Mouse (Mus musculus) C2C12 (cell line): ENCODE data around the gene Cntfr. TPM values are rescaled to one million over a fixed set of nuclear protein-coding genes. Genes with fewer than 3 reads are reported as not detected.

Source experiments
- H3K27me3 ChIP-seq: one replicate; pipeline ENCODE4 v1.6.1; 2011; ENCODE audit not compliant: control insufficient read depth, insufficient read depth, insufficient read length
- H3K36me3 ChIP-seq: one replicate; pipeline ENCODE4 v1.6.1; 2011; ENCODE audit not compliant: control insufficient read depth, insufficient read depth
- H3K4me3 ChIP-seq: one replicate; pipeline ENCODE4 v1.5.1; 2011; ENCODE audit warnings: mild to moderate bottlenecking, control low read depth; ENCODE audit not compliant: poor library complexity, insufficient read depth, severe bottlenecking
- H3K79me2 ChIP-seq: one replicate; pipeline ENCODE4 v1.6.1; 2011; ENCODE audit not compliant: control insufficient read depth, insufficient read depth
- H3K79me3 ChIP-seq: one replicate; pipeline ENCODE4 v1.6.1; 2011; ENCODE audit warnings: low read depth, control low read depth
- H3ac ChIP-seq: one replicate; pipeline ENCODE3; 2011; ENCODE audit warnings: low read depth; ENCODE audit not compliant: control insufficient read depth, insufficient read length
- CEBPB ChIP-seq: IDR thresholded peaks from one replicate; pipeline ENCODE4 v1.6.1; 2011; ENCODE audit warnings: low read depth, mild to moderate bottlenecking, control low read depth, moderate library complexity
- CTCF ChIP-seq: IDR thresholded peaks from one replicate; pipeline ENCODE4 v1.5.1; 2011; ENCODE audit not compliant: control insufficient read depth, insufficient read depth, insufficient read length
- FOSL1 ChIP-seq: IDR thresholded peaks from one replicate; pipeline ENCODE4 v1.8.0; 2011; ENCODE audit warnings: mild to moderate bottlenecking, low read length; ENCODE audit not compliant: poor library complexity, insufficient read depth, severe bottlenecking
- MAX ChIP-seq: IDR thresholded peaks from one replicate; pipeline ENCODE4 v1.6.1; 2011; ENCODE audit warnings: mild to moderate bottlenecking, control low read depth
- MYOD1 ChIP-seq: IDR thresholded peaks from one replicate; pipeline ENCODE4 v1.6.1; 2011; ENCODE audit warnings: low read depth; ENCODE audit not compliant: control insufficient read depth, insufficient read length
- MYOG ChIP-seq: IDR thresholded peaks from one replicate; pipeline ENCODE4 v1.6.1; 2011; ENCODE audit not compliant: control insufficient read depth, insufficient read length; ENCODE audit errors: extremely low read depth
- USF1 ChIP-seq: IDR thresholded peaks from one replicate; pipeline ENCODE4 v1.6.1; 2011; ENCODE audit warnings: low read depth, mild to moderate bottlenecking, control low read depth, moderate library complexity
- polyA plus RNA-seq: library from polyadenylated mRNA; unstranded; fragments of >200 nt; fragmentation: generic; extraction: Trizol; gene quantifications from one replicate; pipeline ENCODE4 v1.2.1, GENCODE M21; 2012; ENCODE audit warnings: missing spikeins

Cntfr gene
- polyA plus RNA-seq, 1 experiment, result 0.05 TPM

DNA sequence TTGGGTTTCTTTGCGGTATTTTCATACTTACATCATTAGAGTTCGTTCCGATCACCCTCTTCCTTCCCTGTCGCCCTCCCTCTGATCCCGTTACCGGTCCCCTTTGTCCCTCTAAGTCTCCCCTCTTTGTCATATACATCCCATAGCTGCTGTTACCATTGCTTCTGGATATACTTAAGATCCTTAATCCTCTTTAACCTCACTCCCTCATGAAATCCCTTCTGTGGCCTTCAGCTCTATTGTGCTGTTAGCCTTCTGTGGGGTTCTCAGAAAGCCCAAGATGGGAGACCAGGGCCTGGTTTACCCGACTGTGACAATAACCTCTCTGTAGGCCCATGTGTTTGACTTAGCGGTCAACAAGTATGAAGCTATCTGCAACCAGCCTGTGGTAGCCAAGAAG, 62.3 kb downstream of the Cntfr start:
- no peak for TF ChIP-seq CEBPB
- no peak for TF ChIP-seq MAX
- TF ChIP-seq FOSL1, result no peak
- no peak for TF ChIP-seq CTCF
- TF ChIP-seq MYOD1, result no peak
- TF ChIP-seq USF1, result no peak
- no peak for TF ChIP-seq MYOG
- H3K79me2 ChIP-seq, result no peaks in the 10 kb centered on the region
- H3K79me3 ChIP-seq, result no peaks in the 10 kb centered on the region
- H3ac ChIP-seq, result no peak overlapping the region
- no peaks in the 10 kb centered on the region for H3K36me3 ChIP-seq
- H3K27me3 ChIP-seq, result peaks cover 30% of the 10 kb centered on the region
- H3K4me3 ChIP-seq, result no peak overlapping the region

DNA sequence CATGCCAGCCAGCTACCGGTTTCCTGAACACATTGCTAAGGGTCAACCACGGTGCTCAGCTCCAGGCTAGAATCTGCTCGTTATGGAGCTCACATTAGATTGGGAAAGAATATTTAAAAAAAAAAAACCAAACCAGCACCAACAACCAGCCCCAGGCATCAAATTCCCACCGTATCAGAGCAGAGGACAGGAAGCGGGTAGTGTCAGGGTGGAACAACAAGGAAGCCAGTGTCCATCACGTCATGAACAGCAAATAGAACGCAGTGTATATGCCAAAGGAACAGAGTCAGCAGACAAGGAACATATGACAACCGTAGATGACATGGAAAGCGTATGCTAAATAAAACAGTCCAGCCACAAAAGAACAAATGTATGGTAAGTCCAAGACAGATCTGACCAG, 63.9 kb downstream of the Cntfr start:
- TF ChIP-seq CEBPB (no peak), FOSL1 (no peak), USF1 (no peak), MYOG (no peak), MYOD1 (no peak), MAX (no peak), CTCF (no peak)
- no peaks in the 10 kb centered on the region for H3K79me3 ChIP-seq
- no peak overlapping the region for H3K4me3 ChIP-seq
- H3ac ChIP-seq, result no peak overlapping the region
- no peaks in the 10 kb centered on the region for H3K79me2 ChIP-seq
- H3K27me3 ChIP-seq, result peaks cover 40% of the 10 kb centered on the region
- no peaks in the 10 kb centered on the region for H3K36me3 ChIP-seq

DNA sequence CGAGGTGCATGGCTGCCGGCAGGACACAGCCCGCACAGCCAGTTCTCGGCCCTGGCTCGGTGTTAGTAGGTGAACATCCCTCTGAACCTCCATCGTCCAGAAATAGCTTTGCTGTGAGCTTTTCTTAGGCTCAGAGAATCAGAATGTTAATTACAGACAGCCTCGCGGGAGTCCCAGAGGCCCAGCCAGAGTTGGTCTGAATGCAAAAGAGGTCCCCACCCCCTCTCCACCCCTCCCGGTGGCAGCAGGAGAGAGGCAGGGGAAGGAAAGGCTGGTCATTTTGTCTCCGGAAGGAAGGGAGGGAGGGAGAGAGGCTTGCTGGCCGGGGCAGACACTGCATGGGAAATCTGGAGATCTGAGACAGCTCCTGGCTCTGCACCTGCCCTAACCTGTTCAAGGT, 65.5 kb downstream of the Cntfr start:
- TF ChIP-seq MAX, result no peak
- Histone ChIP-seq H3K27me3 (peaks cover 40% of the 10 kb centered on the region), H3K36me3 (no peaks in the 10 kb centered on the region), H3K79me2 (no peaks in the 10 kb centered on the region), H3ac (no peak overlapping the region), H3K4me3 (no peak overlapping the region), H3K79me3 (no peaks in the 10 kb centered on the region)

DNA sequence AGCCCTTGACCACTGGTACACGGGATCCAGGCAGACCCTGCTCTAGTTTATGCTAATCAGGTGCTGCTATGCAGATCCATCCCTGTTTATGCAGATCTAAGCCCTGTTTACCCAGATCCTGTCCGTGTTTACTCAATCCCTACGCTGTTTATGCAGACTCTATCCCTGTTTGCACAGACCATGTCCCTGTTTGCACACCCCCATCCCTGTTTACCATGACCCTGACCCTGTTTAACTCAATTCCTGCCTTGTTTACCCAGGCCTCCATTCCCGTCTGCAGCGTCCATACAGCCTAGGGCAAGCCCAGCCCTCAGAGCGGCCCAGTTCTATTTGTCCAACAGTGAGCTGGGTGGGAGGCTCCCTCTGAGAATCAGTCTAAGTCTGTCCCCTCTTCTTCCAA, 66.7 kb downstream of the Cntfr start:
- Histone ChIP-seq H3K27me3 (peaks cover 41% of the 10 kb centered on the region), H3K36me3 (no peaks in the 10 kb centered on the region), H3K79me2 (no peaks in the 10 kb centered on the region), H3K79me3 (no peaks in the 10 kb centered on the region), H3K4me3 (no peak overlapping the region), H3ac (no peak overlapping the region)
- TF ChIP-seq MYOD1 (no peak), CTCF (no peak), CEBPB (no peak), USF1 (no peak), MAX (no peak), FOSL1 (no peak), MYOG (no peak)

DNA sequence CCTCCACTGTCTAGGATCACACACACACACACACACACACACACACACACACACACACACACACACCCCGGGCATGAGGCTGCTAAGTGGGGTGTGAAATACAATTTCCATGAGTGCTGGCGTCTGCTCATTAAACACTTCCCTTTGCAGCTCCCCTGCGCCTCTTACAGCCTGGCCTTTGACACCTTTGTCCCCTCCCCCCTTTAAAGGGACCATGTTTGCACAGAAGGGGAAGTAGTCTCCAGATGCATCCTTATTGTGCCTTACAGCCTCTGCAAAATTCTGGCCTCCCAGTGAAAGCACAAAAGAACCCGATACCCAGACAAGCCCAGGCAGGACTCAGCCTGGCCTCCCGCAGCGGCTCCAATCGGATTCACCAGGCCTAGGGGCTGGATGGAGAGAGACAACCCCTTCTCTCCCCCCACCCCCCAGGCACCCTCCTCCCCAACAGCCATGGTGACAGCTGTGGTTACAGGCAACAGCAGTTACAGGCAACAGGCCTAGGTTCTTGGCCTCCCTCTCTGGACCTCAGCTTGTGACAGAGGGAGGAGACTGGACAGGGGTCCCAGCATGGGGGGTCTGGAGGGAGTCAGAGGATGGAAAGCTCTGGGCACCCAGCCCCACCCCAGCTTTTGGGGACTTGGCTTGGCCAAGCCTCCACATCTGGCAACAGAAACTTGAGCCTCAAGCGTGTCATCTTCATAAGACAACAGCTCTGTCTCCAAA, 68.5 kb downstream of the Cntfr start:
- Histone ChIP-seq H3K79me3 (no peaks in the 10 kb centered on the region), H3ac (no peak overlapping the region), H3K36me3 (no peaks in the 10 kb centered on the region), H3K27me3 (peaks cover 42% of the 10 kb centered on the region), H3K79me2 (no peaks in the 10 kb centered on the region), H3K4me3 (no peak overlapping the region)
- TF ChIP-seq MYOD1 (no peak), MAX (no peak), USF1 (no peak), MYOG (no peak), CEBPB (no peak), CTCF (no peak), FOSL1 (no peak)

DNA sequence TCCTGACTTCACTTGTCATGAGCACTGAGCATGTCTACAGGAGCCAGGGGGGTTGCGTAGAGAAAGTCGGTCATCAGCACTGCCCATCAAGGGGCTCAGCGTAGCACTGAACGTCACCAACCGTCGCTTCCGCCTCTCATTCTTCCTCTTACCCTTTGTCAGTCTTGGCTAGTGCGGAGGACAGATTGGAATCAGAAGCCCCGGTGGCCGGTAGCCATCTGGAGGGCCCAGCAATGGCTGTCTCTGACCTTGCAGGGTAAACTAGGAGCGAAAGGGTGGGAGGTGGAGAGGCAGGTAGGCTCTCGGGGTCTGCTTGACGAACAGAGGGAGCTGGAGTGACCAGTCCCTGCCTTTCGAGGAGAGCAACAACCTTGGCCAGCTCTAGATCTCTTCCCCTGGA, 74.8 kb downstream of the Cntfr start:
- no peaks in the 10 kb centered on the region for H3K36me3 ChIP-seq
- no peaks in the 10 kb centered on the region for H3K79me2 ChIP-seq
- TF ChIP-seq MYOD1 (no peak), MAX (no peak), MYOG (no peak), CTCF (no peak), CEBPB (no peak), USF1 (no peak), FOSL1 (no peak)
- no peaks in the 10 kb centered on the region for H3K79me3 ChIP-seq
- H3K27me3 ChIP-seq, result peaks cover 6% of the 10 kb centered on the region
- no peak overlapping the region for H3K4me3 ChIP-seq
- no peak overlapping the region for H3ac ChIP-seq
